Mouse (Mus musculus) stomach, embryonic 14.5 days (tissue): ENCODE measurements at regions not wholly inside any gene's neighbourhood (a gene's known extent, or its start where the extent isn't known, plus 50 kb on each side); places are given as distances from the start of the nearest gene placed in this dataset.
A peak's percentile ranks its signal among the peaks of the same experiment; 100 is the strongest.

Source experiments
- ATAC-seq: fragments of 200-750 bp; cut with Nextera tagmentation; 2 replicates; pipeline ENCODE4 v1.8.0; 2017; ENCODE audit warnings: low read depth, moderate TSS enrichment; ENCODE audit not compliant: insufficient number of reproducible peaks, insufficient read depth, low FRiP score
- H3K27ac ChIP-seq: fragments of 300-500 bp; sonication (generic); 2 replicates; pipeline ENCODE4 v1.5.1; 2014; ENCODE audit warnings: mild to moderate bottlenecking, low read length, moderate library complexity, mixed read lengths
- H3K27me3 ChIP-seq: fragments of 300-500 bp; sonication (generic); 2 replicates; pipeline ENCODE4 v1.6.1; 2014; ENCODE audit warnings: low read length, control low read depth, mixed read lengths; ENCODE audit not compliant: control insufficient read depth, insufficient read depth
- H3K36me3 ChIP-seq: fragments of 300-500 bp; sonication (generic); 2 replicates; pipeline ENCODE4 v1.6.1; 2014; ENCODE audit warnings: mild to moderate bottlenecking, control low read depth, low read length, moderate library complexity, mixed read lengths; ENCODE audit not compliant: control insufficient read depth, insufficient read depth
- H3K4me1 ChIP-seq: fragments of 300-500 bp; sonication (generic); 2 replicates; pipeline ENCODE4 v1.6.1; 2014; ENCODE audit warnings: low read length, control low read depth, mixed read lengths; ENCODE audit not compliant: control insufficient read depth, insufficient read depth
- H3K4me2 ChIP-seq: fragments of 300-500 bp; sonication (generic); replicated peaks from 2 replicates; pipeline ENCODE4 v1.6.1; 2014; ENCODE audit warnings: low read depth, low read length, control low read depth
- H3K4me3 ChIP-seq: fragments of 300-500 bp; sonication (generic); 2 replicates; pipeline ENCODE4 v1.5.1; 2014; ENCODE audit warnings: low read depth, low read length, control low read depth
- H3K9ac ChIP-seq: fragments of 300-500 bp; sonication (generic); replicated peaks from 2 replicates; pipeline ENCODE4 v1.6.1; 2014; ENCODE audit warnings: low read depth, mild to moderate bottlenecking, control low read depth, low read length, moderate library complexity, mixed read lengths
- H3K9me3 ChIP-seq: fragments of 300-500 bp; sonication (generic); 2 replicates; pipeline ENCODE4 v1.6.1; 2016; ENCODE audit warnings: low read depth, low read length, control low read depth; ENCODE audit not compliant: control insufficient read depth
- WGBS: fragments of 180-500 bp; shearing (Covaris S2); extraction: QIAGEN DNeasy Blood & Tissue Kit; methylation state at CpG from one replicate; pipeline ENCODE4 v1.1.7; 2014; 5-methylcytosine and 5-hydroxymethylcytosine counted together

DNA sequence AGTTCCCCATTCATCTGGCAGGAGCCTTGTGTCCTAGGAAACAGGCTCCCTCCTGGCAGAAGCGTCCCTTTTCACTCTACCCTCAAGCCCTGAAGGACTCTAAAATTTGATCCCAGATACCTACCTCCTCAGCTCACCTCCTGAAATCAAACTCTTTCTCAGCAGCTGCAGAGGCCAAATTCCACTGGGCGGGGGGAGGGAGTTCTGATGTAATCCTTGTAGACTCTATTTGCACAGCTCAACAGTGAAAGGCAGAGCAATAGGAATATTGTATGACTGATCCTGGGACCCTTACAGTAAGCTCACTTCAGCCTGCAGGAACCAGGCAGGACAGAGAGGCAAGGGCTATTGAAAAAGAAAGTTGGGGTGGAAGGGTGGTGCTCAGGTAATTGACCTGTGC is 346.3 kb downstream of the Irx1 start:
- H3K9me3 ChIP-seq, result no peaks in the 10 kb centered on the region
- no peak overlapping the region for H3K9ac ChIP-seq
- H3K4me2 ChIP-seq, result no peak overlapping the region
- no peaks in the 10 kb centered on the region for H3K4me1 ChIP-seq
- H3K27ac ChIP-seq, result no peak overlapping the region
- H3K4me3 ChIP-seq, result no peak overlapping the region
- no peaks in the 10 kb centered on the region for H3K27me3 ChIP-seq
- peak; percentile 71; the same call in 1 of the 2 replicates for ATAC-seq
- WGBS, result 22% methylated on average over 2 of the region's 2 CpGs
- no peaks in the 10 kb centered on the region for H3K36me3 ChIP-seq

DNA sequence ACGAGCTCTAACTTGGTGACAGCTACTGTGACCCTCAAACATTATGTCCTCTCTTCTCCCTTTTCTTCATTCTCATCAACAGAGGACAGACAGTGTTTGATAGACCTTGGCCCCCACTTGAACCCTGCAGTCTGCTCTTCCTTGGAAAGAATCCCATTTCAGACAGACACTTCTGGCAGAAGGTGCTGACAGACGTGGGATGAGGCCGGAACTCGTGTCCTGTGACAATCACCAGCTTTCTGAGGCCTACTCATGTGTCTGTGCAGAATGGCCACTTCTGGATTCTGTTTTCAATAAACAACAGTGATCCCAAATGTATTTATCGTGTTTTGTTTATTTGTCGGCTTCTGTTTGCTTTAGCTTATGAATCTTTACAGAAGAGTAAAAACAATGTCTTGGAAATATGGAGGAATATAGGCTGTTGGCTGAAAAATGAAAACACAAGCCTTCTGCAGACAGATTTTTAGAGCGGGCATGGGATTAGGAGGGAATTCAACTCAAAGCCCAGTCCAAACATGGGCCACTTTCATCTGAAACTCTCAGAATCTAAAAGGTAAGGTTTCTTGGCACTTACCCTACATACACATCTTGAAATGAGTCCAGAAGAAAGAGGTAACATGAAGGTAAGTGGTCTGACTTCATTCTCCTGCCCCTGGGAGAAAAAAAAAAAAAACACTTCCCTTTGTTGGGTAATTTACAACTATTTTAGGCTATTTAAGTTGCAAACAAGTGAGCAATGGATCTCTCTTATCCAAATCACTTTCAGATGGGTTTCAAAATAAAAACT is 350.9 kb downstream of the Irx1 start:
- H3K4me2 ChIP-seq, result no peak overlapping the region
- no peak overlapping the region for H3K27ac ChIP-seq
- WGBS, result 66% methylated on average over 7 of the region's 7 CpGs
- no peak for ATAC-seq
- no peaks in the 10 kb centered on the region for H3K36me3 ChIP-seq
- H3K9me3 ChIP-seq, result no peaks in the 10 kb centered on the region
- H3K4me3 ChIP-seq, result no peak overlapping the region
- no peaks in the 10 kb centered on the region for H3K27me3 ChIP-seq
- H3K4me1 ChIP-seq, result no peaks in the 10 kb centered on the region
- H3K9ac ChIP-seq, result no peak overlapping the region

DNA sequence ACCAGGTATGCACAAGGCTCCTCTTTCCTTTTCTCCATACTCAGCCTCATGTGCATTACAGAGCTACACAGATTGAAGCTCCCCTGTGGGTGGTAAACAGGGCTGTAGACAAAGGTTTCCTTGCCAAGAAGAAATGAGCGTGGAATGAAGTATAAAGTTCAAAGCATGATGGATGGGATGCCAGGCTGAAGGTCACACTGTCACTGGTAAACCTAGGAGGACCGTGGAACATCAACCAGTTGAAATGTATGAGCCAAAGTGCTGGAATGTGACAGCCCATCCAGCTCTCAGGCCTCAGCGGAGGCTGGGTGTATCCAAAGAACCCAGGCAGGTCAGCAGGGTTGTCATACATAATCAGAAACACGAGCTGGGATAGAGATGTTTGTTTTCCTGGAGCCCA is 381.0 kb downstream of the Irx1 start:
- H3K36me3 ChIP-seq, result no peaks in the 10 kb centered on the region
- no peak overlapping the region for H3K27ac ChIP-seq
- H3K27me3 ChIP-seq, result no peaks in the 10 kb centered on the region
- H3K4me3 ChIP-seq, result no peak overlapping the region
- H3K9ac ChIP-seq, result no peak overlapping the region
- 18% methylated on average over 4 of the region's 4 CpGs for WGBS
- no peaks in the 10 kb centered on the region for H3K4me1 ChIP-seq
- ATAC-seq, result no peak
- no peaks in the 10 kb centered on the region for H3K9me3 ChIP-seq
- H3K4me2 ChIP-seq, result no peak overlapping the region

DNA sequence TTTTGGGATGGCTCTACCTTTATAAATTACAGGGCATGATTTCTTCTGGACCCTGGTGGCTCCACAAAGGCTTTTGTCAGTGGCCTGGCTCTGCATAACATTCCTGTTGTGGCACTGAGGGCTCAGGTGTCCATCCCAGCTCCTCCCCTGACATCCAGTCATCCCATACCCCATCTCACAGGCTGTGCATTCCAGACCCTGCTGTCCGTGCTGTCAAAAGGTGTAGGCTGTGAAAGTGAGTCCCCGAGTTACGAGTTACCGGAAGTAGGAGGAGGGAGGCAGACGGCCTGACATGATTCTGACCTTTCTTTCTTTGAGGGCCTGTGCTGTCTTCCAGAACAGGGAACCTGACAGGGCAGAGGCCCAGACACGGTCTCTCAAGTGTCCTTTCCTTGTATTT is 397.6 kb downstream of the Irx1 start:
- Histone ChIP-seq H3K4me2 (no peak overlapping the region), H3K9ac (no peak overlapping the region), H3K27ac (no peak overlapping the region), H3K9me3 (no peaks in the 10 kb centered on the region), H3K36me3 (no peaks in the 10 kb centered on the region), H3K27me3 (no peaks in the 10 kb centered on the region), H3K4me3 (no peak overlapping the region), H3K4me1 (no peaks in the 10 kb centered on the region)
- WGBS, result 51% methylated on average over 6 of the region's 6 CpGs
- no peak for ATAC-seq

DNA sequence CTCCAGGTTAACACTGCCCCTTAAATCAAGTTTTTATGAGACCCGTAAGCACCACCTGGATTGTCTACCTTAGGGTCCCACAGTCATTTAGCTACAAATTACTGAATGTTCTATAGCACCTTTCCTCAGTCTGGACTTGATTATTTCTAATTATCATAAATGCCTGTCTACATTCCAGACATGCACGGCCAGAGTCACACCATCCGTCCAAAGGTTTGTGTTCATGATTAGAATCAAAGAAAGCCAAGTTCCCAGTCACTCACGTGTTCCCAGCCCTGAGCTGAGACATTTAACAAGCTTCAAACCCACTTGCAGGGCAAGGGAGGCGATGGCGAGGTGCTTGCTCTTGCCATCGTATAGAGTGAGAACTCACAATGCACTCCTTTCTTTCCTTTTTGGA is 398.1 kb downstream of the Irx1 start:
- no peaks in the 10 kb centered on the region for H3K36me3 ChIP-seq
- WGBS, result 87% methylated on average over 7 of the region's 7 CpGs
- ATAC-seq, result no peak
- no peaks in the 10 kb centered on the region for H3K4me1 ChIP-seq
- no peak overlapping the region for H3K9ac ChIP-seq
- no peaks in the 10 kb centered on the region for H3K9me3 ChIP-seq
- H3K27ac ChIP-seq, result no peak overlapping the region
- H3K4me3 ChIP-seq, result no peak overlapping the region
- H3K4me2 ChIP-seq, result no peak overlapping the region
- no peaks in the 10 kb centered on the region for H3K27me3 ChIP-seq

DNA sequence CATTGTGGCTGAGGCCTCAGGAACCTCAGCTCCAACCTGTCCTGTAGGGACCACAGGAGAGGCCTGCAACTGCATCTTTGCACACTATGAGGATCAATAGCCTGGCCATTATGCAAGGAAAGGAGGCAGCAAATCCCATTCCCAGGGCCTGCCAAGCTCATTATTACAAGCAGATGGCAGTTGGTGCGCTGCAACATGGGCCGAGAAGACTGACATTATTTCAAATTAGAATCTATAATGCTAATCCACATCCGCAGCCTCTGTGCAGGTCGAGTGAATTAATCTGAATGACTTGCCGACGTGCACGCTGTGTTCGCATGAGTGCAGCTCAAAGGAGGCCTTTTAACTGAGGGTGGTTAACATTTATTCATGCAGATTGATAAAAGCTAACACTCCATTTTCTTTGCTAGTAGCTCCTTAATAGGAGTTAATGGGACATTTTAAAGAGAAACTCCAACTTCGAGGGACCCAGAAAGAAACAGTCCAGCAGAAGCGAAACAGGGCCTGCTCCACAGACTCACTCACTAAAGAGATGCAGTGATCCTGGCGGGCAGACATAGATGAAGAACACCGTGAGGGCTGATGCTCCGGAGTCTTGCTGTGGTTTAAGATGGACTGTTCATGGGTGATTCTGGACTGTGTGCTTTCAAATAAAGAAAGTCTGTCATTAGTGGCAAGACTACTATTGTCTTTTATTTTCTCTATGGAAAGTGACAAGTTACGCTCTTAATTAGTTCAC is 404.9 kb downstream of the Irx1 start:
- H3K9me3 ChIP-seq, result no peaks in the 10 kb centered on the region
- no peaks in the 10 kb centered on the region for H3K4me1 ChIP-seq
- no peak overlapping the region for H3K4me2 ChIP-seq
- ATAC-seq, result no peak
- H3K4me3 ChIP-seq, result no peak overlapping the region
- H3K27ac ChIP-seq, result no peak overlapping the region
- no peaks in the 10 kb centered on the region for H3K27me3 ChIP-seq
- no peaks in the 10 kb centered on the region for H3K36me3 ChIP-seq
- H3K9ac ChIP-seq, result no peak overlapping the region
- 86% methylated on average over 14 of the region's 14 CpGs for WGBS

DNA sequence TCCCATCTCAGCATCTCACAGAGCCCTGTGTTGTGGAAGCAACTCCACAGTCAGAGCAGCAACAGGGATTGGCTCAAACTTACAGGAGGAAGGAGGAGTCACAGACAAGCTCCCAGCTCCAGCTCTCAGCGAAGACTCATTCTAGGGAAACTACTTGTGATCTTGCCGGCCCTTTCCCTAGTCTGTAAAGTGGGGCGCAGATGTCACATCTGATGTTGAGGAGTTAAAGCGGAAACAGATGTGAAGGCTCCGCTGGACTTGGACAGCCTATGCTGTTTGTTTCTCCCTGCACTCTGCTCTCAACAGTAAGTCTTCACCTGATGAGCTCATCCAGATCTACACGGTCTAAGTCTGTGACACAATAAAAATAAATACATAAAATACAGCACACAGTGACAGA is 408.1 kb downstream of the Irx1 start:
- 77% methylated on average over 6 of the region's 6 CpGs for WGBS
- H3K27ac ChIP-seq, result no peak overlapping the region
- H3K9me3 ChIP-seq, result no peaks in the 10 kb centered on the region
- H3K4me2 ChIP-seq, result no peak overlapping the region
- H3K27me3 ChIP-seq, result no peaks in the 10 kb centered on the region
- H3K4me3 ChIP-seq, result no peak overlapping the region
- ATAC-seq, result no peak
- H3K36me3 ChIP-seq, result no peaks in the 10 kb centered on the region
- H3K9ac ChIP-seq, result no peak overlapping the region
- H3K4me1 ChIP-seq, result no peaks in the 10 kb centered on the region

DNA sequence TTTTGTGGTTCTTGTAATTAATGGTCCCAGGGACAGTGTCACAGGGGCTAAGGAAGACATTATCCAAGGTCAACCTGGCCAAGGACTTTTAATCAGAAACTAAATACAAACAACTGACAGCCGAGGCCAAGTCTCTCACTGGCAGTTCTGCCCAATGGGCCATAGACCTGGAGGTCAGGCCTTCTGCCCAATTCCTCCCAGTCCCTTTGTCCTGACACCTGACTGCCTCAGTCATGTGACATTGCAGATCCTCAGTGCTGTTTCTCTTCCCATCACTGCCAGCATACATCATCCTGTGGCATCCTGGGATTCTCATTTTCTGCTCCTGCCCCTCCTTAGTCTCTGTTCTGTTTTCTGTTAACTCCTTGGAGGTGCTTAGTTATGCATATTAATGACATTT is 413.4 kb downstream of the Irx1 start:
- Histone ChIP-seq H3K4me3 (no peak overlapping the region), H3K27me3 (no peaks in the 10 kb centered on the region), H3K27ac (no peak overlapping the region), H3K36me3 (no peaks in the 10 kb centered on the region), H3K4me1 (no peaks in the 10 kb centered on the region), H3K9me3 (no peaks in the 10 kb centered on the region), H3K4me2 (no peak overlapping the region), H3K9ac (no peak overlapping the region)
- ATAC-seq, result no peak
- 18% methylated on average over 1 of the region's 1 CpGs for WGBS
